Mouse (Mus musculus): ENCODE measurements around the gene Col11a2.

GRCm38 (mm10) chr17:34033441-34033840, 5.8 kb upstream of the Col11a2 start:
- TF ChIP-seq POLR2A (IDR thresholded peaks at IDR 0.05; ENCODE audit: low read depth, low read length) = no peak
- no peak for TF ChIP-seq CTCF (IDR thresholded peaks at IDR 0.05; ENCODE audit: extremely low read depth, insufficient read depth, insufficient read length, insufficient replicate concordance)
